Mouse (Mus musculus) urinary bladder, postnatal 14 days (tissue): ENCODE data around the gene Ftl1.
"Not testable (repeated sequence)": the region's sequence is repeated elsewhere in the genome, so short reads cannot be mapped to it uniquely, and the experiment has no call there.

Experiments used
- DNase-seq: peaks from one replicate; pipeline ENCODE4 v3.0.0; 2021; ENCODE audit warnings: low spot score

Gene Ftl1

GRCm38 (mm10) chr7:45459564-45460140 is at the start of gene Ftl1:
Gene Ftl1 (minus strand): TSS chr7:45459884.
- peak; percentile 97 for DNase-seq

DNA sequence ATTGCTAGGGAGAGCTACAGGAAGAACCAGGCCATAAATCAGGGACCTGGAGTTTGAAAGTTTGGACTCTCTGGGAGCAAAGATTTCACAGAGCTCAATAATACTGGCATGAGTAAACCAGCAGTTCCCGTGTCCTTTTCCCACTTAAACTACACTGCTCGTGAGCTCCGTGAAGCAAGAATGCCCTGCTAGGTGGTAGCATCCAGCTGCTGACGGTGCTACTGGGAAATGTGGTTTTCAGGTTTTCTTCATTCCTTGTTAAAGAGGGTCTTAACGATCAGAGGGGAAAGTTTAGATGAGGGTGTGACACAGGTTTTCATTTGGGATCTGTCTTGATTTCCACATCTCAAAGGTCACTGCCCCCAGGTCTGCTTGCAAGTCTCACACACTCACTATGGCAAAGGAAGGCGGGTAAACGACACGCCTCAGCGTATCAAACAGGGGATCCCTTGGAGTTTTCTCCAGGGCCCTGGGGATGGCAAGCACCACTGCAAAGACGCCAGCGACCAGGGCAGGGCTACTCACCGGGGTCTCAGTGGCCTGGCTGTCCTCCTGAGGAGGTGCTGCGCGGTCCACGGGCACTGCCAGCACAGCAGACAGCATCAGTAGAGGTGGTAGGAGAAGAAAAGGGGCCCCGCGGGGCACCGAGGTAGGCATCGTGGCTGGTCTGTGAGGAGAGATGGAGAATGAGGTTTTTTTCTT is 49.6 kb upstream of the Ftl1 start:
- no peak for DNase-seq

DNA sequence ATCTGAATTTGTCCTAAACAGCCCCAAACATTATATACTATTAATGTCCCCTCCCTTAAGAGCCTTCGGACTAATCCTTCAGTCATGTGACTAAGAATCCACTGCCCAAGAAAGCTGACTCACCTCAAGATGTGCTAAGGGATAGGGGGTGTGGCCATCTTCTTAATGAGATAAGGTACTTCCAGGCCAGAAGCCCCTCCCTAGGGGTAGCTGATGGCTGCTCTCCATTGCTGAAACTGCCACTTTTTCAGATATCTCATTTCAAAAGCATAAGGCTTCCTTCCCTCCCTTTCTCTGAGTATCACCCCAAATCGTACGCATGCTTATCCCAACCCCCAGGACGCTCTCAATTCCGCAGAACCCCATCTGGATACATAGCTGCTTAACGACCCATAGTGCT is 48.9 kb upstream of the Ftl1 start:
- no peak for DNase-seq

DNA sequence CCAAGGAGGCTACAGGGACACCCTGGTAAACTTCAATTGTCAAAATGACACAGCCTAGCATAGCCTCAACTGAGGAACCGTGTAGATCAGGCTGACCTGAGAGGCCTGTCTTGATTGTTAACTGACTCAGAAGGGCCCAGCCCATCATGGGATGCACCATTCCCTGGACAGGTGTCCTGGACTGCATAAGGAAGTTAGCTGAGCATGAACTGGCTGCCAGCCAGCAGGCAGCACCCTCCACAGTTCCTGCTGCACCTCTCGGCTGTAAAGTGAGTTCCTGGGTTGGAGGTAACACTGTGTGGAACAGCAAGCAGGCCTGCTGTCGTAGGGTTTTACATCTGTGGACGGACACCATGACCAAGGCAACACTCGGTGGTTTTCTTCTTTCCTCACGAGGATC is 47.9 kb upstream of the Ftl1 start:
- DNase-seq, result peak; percentile 50

- DNase-seq, result no peak
Observed at GRCm38 (mm10) chr7:45498427-45498826, 38.7 kb upstream of the Ftl1 start.

GRCm38 (mm10) chr7:45494548-45494947 is 34.9 kb upstream of the Ftl1 start:
- no peak for DNase-seq

DNA sequence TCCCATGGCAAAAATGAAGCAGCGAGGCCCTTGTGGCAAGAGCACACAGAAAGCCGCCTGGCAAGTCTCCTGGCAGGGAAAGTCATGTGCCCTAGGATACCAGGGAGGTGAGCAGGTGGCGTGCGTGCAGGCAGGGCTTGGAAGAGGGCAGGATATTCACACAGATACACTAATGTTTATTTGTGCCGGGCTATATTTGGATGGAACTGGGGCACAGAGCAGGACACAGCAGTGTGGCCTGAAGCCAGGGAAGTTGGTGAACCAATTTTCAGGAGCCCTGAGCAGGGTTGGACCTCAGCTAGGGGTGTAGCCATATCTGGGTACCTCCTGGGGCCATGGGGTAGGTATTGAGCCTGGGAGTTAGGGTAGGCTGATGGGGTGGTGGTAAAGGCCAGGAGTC is 33.3 kb upstream of the Ftl1 start:
- DNase-seq, result no peak

DNA sequence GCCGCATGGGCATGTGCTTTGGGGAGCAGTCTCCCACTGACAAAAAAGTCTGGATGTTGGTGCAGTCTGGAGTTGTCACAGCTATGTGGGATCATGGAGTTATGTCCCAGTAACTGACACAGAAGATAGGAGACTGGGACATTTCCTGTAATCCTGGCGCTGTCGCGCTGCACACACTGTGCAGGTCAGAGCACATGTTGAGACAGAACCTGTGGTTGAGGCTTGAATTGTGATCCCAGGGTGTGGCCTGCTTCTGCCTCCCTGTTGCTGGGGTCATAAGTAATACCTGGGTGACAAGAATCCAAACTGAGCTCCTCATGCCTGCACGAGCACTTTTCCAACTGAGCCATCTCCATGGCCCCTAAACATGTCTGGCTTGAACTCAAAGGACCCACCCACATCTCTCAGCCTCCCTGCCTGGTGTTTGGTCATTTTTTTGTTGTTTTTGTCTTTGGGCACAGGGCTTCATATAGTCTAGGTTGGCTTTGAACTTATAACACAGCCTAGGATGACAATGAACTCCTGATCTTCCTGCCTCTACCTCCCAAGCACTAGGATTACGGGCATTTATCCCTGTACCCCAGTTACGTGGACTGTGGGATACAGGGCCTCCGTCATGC is 32.7 kb upstream of the Ftl1 start:
- DNase-seq, result no peak

- peak; percentile 39 for DNase-seq
Observed at GRCm38 (mm10) chr7:45491264-45491663, 31.6 kb upstream of the Ftl1 start.

- DNase-seq, result no peak
Observed at GRCm38 (mm10) chr7:45490822-45491221, 31.1 kb upstream of the Ftl1 start.

DNA sequence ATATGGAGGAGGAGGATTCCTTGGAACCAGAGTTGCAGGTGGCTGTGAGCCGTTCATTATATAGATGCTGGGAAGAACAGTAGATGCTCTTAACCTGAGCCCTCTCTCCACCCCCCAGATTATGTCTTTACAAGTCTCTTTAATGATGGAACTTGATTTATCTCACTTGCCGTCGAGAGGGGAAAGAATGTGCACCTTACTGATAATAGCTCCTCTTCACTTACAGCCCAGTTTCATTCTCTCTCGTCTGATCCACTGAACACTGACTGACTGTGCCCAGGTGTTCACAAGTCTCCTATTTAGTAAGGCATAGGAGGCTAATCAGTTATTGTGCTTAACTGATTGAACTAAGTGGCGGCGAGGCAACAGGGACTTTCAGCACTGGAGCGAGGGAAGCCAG is 29.9 kb upstream of the Ftl1 start:
- no peak for DNase-seq

DNA sequence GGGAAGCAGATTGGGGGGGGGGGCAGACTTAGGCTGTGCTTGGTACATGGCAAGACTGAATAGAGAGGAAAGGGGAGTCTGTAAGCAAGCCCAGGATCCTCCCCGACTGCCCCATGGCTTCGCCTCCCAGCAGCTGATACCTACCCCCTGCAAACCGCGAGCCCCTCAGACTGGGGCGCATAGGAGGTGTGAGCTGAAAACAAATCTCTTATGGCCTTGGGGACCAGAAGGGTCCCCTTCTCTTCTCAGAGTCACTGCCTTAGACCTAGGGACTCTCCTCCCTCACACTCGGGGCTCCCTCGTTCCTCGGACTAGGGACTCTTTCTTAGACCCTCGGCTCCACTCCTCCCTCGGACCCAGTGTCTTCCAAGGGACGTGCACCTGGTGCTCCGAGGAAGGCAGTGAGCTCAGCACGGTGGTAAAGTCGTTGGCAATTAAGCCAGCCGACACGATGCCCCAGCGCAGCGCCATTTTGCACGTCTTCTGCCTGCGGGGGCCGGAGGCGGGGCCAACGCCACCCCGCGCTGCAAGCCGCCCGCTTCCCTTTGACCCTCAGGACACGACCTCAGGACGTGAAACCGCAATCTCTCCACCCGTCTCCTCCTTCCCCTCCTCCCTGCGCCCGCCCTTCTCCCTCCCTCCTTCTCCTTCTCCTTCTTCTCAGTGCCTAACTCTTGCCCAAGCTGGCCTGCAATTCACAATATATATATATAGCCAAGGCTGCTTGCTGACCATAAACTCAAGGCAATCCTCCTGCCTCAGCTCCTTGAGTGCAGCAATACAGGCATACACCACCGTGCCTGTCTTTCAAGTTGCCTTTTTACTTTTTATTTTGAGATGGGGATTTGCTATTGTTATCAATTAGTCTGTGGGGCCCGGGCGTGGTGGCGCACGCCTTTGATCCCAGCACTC is 28.9 kb upstream of the Ftl1 start, which contains the start of gene Dhdh:
Gene Dhdh (minus strand): TSS at position 513 of the 912 bp plus-strand sequence.
- peak; percentile 61 for DNase-seq

GRCm38 (mm10) chr7:45487861-45488292 is 28.2 kb upstream of the Ftl1 start:
- no peak for DNase-seq

- no peak for DNase-seq
Observed at GRCm38 (mm10) chr7:45486761-45487415, 27.2 kb upstream of the Ftl1 start, which contains the start of gene Gm45808. Gene Gm45808 (minus strand): TSS chr7:45486811.

DNA sequence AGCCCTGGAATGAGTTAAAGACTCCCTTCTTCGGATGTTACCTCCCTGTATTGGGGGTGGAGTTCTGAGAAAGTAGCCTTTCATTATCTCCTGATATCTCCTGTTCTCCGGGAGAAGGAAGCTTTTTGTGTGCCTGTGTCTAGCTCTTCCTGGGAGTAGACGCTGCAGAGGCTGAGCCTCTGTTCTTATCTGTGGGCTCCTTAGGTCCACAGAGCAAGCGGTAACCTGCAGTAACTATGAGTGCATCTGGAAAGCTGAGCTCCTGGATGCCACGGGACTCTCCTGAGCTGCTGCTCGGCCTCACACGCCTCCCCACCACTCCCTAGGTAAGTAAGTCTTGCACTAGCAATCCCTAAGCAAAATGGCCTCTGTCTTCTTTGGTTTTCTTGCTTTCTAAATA is 26.5 kb upstream of the Ftl1 start:
- no peak for DNase-seq

DNA sequence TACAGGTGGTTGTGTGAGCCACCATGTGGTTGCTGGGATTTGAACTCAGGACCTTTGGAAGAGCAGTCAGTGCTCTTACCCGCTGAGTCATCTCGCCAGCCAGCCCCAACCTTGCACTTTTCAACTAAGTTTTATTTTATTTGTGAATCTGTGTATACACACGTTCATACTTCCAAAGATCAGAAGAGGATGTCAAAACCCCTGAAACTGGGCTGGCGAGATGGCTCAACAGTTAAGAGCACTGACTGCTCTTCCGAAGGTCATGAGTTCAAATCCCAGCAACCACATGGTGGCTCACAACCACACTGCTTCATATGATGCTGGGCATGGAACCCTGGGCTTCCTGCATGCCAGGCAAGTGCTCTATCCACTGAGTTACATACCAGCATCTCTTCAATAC is 25.3 kb upstream of the Ftl1 start:
- DNase-seq, result not testable (repeated sequence)

GRCm38 (mm10) chr7:45482166-45482565 is 22.5 kb upstream of the Ftl1 start:
- DNase-seq, result no peak

GRCm38 (mm10) chr7:45481374-45481927 is 21.8 kb upstream of the Ftl1 start, which contains the start of gene Tulp2:
Gene Tulp2 (plus strand): TSS chr7:45481877.
- DNase-seq, result peak; percentile 66

DNA sequence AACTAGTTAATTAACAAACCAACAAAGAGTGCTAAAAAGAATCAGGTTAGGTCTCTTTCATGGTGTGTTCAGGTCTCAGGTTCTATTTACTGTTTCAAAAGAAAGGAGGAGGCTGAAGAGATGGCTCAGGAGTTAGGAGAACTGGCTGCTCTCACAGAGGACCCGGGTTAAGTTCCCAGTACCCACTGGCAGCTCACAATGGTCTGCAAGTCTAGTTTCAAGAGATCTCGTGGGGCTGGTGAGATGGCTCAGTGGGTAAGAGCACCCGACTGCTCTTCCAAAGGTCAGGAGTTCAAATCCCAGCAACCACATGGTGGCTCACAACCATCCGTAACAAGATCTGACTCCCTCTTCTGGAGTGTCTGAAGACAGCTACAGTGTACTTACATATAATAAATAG is 20.6 kb upstream of the Ftl1 start:
- DNase-seq, result not testable (repeated sequence)

DNA sequence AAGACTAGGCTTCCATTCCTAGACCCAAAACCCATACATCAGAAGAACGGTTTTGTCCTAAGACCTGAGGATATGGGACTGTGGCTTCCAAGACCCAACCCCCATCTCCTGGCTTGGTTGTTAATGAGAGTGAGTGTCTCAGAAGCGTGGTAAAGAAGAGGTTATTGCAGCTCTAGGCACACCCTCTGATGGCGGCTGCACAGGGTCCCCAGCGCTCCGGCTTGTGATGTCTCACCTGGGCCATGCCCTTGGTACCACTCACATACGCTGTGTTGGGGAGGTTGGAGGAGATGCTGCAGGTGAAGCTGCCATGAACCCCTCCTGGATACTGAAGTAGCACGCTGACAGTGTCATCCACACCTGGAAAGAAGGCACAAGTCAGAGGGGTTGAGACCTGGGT is 19.1 kb upstream of the Ftl1 start:
- DNase-seq, result no peak

DNA sequence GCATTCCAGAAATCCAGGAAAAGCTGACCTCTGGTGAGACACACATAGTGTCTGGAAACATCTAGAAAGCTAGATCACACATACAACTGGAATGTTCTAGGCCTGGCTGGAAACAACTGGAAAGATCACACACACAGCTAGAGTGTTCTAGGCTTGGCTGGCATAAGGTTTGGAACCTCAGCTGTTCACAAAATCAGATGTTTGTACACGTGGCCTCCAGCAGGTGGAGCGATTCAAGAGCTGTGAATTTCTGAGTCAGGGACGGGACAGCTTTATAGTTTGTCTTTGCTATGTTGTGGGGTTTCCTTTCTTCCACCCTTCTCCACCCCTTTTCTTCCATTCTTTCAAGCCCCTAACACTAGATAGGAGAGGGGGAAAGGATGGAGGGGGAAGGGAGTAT is 17.3 kb upstream of the Ftl1 start:
- peak; percentile 70 for DNase-seq
